Mouse (Mus musculus) spleen, postnatal 4 days (tissue): ENCODE measurements around the gene Sec1.

Experiments
- DNase-seq, 2 experiments: peaks; one replicate each; pipeline ENCODE4 v3.0.0; 2022; ENCODE audit warnings: low spot score in 2 of 2

The Sec1 gene

GRCm38 (mm10) chr7:45693921-45694591 lies at the start of gene Sec1:
TSS of gene Sec1 (minus strand) at chr7:45694402.
- no peak for DNase-seq

- no peak for DNase-seq
These were observed 48.1 kb upstream of the Sec1 start for GRCm38 (mm10) chr7:45742338-45742737.

- no peak for DNase-seq
These were observed 47.6 kb upstream of the Sec1 start for GRCm38 (mm10) chr7:45741777-45742176.

- DNase-seq, result no peak
These were observed 47.1 kb upstream of the Sec1 start for GRCm38 (mm10) chr7:45741308-45741707.

- no peak for DNase-seq
These were observed 45.6 kb upstream of the Sec1 start for GRCm38 (mm10) chr7:45739820-45740219.

- peak; percentile 74 to 90 for DNase-seq
These were observed 45.1 kb upstream of the Sec1 start for GRCm38 (mm10) chr7:45739162-45739763.

GRCm38 (mm10) chr7:45733477-45733876 lies 39.3 kb upstream of the Sec1 start:
- no peak for DNase-seq

- DNase-seq, result peak; percentile 57 to 83
These were observed 36.7 kb upstream of the Sec1 start for GRCm38 (mm10) chr7:45730727-45731431.

GRCm38 (mm10) chr7:45727625-45728024 lies 33.4 kb upstream of the Sec1 start:
- DNase-seq, result no peak

- no peak for DNase-seq
These were observed 32.2 kb upstream of the Sec1 start for GRCm38 (mm10) chr7:45726419-45726818.

GRCm38 (mm10) chr7:45725713-45726112 lies 31.5 kb upstream of the Sec1 start, which contains the start of gene Spaca4:
TSS of gene Spaca4 (minus strand) at chr7:45725813.
- DNase-seq, result no peak

- DNase-seq, result no peak
These were observed 30.9 kb upstream of the Sec1 start for GRCm38 (mm10) chr7:45725151-45725550.

- DNase-seq, result no peak
These were observed 29.6 kb upstream of the Sec1 start for GRCm38 (mm10) chr7:45723781-45724180.

- no peak for DNase-seq
These were observed 29.1 kb upstream of the Sec1 start for GRCm38 (mm10) chr7:45723301-45723700.

- DNase-seq, result no peak
These were observed 28.1 kb upstream of the Sec1 start for GRCm38 (mm10) chr7:45722348-45722713.

- DNase-seq, result no peak
These were observed 27.6 kb upstream of the Sec1 start for GRCm38 (mm10) chr7:45721642-45722347.

GRCm38 (mm10) chr7:45721234-45721571 lies 27.0 kb upstream of the Sec1 start:
- DNase-seq, result no peak

- DNase-seq, result peak in 1 of 2 experiments; percentile 13
These were observed 26.4 kb upstream of the Sec1 start, which contains the start of gene Fam83e for GRCm38 (mm10) chr7:45720413-45721233. TSS of gene Fam83e (plus strand) at chr7:45721212.

GRCm38 (mm10) chr7:45719738-45720412 lies 25.7 kb upstream of the Sec1 start:
- peak in 1 of 2 experiments; percentile 10 for DNase-seq

GRCm38 (mm10) chr7:45719180-45719579 lies 25.0 kb upstream of the Sec1 start:
- peak in 1 of 2 experiments; percentile 13 for DNase-seq

- DNase-seq, result peak in 1 of 2 experiments; percentile 30
These were observed 24.1 kb upstream of the Sec1 start for GRCm38 (mm10) chr7:45718331-45718730.
